Mouse (Mus musculus): ENCODE data around the gene Khk. TPM values are rescaled to one million over a fixed set of nuclear protein-coding genes. Genes with fewer than 3 reads are reported as not detected.
A peak's percentile ranks its signal among the peaks of the same experiment; 100 is the strongest.

Khk gene
- total RNA-seq, 1 experiment from 2014 or later: 29.8 TPM

GRCm38 (mm10) chr5:30910481-30910880 lies 10.8 kb upstream of the Khk start:
- ATAC-seq (replicated peaks; ENCODE audit: insufficient number of reproducible peaks, low FRiP score, low TSS enrichment, poor library complexity, severe bottlenecking): no peak

DNA sequence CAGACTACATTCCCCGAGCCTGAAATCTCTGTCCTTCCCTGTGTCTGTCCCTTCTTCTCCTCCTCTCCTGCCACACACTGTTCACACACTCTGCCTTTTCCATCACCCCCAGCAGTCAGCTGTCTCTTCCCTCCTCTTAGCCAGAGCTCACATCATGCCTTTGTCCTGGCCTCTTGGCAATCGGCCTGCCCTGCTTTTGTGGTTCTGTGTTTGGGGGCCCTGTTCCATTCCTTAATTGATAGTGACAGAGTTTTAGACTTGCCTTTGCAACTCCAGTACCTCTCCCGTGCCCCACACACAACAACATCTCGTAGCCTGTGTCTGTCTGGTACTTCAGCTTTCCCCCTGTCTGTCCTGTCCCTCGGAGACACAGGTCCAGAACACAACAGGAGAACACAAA lies 9.1 kb upstream of the Khk start:
- no peak for ATAC-seq (replicated peaks; ENCODE audit: insufficient number of reproducible peaks, low FRiP score, low TSS enrichment, poor library complexity, severe bottlenecking)

GRCm38 (mm10) chr5:30913060-30913841 lies 8.0 kb upstream of the Khk start, which contains the start of gene Emilin1:
Gene Emilin1 (plus strand): TSS chr5:30913402.
- no peak for ATAC-seq (replicated peaks; ENCODE audit: insufficient number of reproducible peaks, low FRiP score, low TSS enrichment, poor library complexity, severe bottlenecking)

- no peak for ATAC-seq (replicated peaks; ENCODE audit: insufficient number of reproducible peaks, low FRiP score, low TSS enrichment, poor library complexity, severe bottlenecking)
Measured at GRCm38 (mm10) chr5:30914101-30914635, 7.1 kb upstream of the Khk start.

- no peak for ATAC-seq (replicated peaks; ENCODE audit: insufficient number of reproducible peaks, low FRiP score, low TSS enrichment, poor library complexity, severe bottlenecking)
Measured at GRCm38 (mm10) chr5:30914849-30915248, 6.4 kb upstream of the Khk start.

GRCm38 (mm10) chr5:30915456-30915855 lies 5.8 kb upstream of the Khk start:
- ATAC-seq (replicated peaks; ENCODE audit: insufficient number of reproducible peaks, low FRiP score, low TSS enrichment, poor library complexity, severe bottlenecking): no peak

DNA sequence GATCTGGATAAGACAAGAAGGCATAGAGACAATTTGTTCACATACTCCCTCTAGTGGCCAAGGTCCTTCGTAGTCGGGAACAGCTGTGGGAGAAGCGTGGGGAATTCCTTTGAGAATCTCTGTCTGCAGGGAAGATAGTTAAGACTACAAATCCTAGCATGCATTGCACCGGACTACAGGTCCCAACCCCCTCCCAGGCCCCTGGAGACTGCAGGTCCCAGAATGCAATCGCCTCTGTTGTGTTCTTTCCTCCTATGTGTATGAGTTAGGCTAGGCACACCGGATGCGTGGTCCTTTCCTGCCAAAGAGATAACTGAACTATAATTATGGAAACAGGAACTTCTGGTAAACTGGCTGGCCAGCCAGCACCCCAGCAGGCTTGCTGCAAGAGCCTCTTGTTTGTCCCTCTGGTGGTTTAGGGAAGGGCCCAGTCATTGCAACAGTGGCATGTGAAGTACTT lies 5.2 kb upstream of the Khk start:
- ATAC-seq (replicated peaks; ENCODE audit: insufficient number of reproducible peaks, low FRiP score, low TSS enrichment, poor library complexity, severe bottlenecking): peak; percentile 72

DNA sequence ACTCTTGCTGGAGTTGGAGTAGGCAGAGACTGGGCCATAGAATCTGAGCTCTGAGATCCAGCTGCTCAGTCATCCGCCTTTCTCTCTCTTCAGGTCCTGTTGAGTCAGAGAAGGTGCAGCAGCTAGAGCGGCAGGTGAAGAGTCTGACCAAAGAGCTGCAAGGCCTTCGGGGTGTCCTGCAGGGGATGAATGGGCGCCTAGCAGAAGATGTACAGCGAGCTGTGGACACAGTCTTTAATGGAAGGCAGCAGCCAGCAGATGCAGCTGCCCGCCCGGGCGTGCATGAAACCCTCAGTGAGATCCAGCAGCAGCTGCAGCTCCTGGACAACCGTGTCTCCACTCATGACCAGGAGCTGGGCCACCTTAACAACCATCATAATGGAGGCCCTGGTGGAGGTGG lies 4.4 kb upstream of the Khk start:
- ATAC-seq (replicated peaks; ENCODE audit: insufficient number of reproducible peaks, low FRiP score, low TSS enrichment, poor library complexity, severe bottlenecking): no peak

DNA sequence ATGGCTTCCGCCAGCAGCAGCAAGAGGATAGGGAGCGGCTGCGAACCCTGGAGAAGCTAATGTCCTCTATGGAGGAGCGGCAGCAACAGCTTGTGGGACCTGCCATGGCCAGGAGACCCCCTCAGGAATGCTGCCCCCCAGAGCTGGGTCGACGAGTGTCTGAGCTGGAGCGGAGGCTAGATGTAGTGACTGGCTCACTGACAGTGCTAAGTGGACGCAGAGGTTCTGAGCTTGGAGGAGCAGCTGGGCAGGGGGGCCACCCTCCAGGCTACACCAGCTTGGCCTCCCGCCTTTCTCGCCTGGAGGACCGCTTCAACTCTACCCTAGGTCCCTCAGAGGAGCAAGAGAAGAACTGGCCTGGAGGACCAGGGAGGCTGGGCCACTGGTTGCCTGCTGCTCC lies 3.9 kb upstream of the Khk start:
- no peak for ATAC-seq (replicated peaks; ENCODE audit: insufficient number of reproducible peaks, low FRiP score, low TSS enrichment, poor library complexity, severe bottlenecking)

DNA sequence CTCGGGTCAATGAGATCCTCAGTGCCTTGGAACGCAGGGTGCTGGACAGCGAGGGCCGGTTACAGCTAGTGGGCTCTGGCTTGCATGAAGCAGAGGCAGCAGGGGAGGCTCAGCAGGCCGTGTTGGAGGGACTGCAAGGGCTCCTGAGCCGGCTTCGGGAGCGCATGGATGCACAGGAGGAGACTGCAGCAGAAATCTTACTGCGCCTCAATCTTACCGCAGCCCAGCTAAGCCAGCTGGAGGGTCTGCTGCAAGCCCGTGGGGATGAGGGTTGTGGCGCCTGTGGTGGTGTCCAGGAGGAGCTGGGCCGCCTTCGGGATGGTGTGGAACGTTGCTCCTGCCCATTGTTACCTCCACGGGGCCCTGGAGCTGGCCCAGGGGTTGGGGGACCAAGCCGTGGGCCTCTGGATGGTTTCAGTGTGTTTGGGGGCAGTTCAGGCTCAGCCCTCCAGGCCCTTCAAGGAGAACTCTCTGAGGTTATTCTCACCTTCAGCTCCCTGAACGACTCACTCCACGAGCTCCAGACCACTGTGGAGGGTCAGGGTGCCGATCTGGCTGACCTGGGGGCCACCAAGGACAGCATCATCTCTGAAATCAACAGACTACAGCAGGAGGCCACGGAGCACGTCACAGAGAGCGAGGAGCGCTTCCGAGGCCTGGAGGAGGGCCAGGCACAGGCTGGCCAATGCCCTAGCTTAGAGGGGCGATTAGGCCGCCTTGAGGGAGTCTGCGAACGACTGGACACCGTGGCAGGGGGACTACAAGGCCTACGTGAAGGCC lies 3.1 kb upstream of the Khk start:
- no peak for ATAC-seq (replicated peaks; ENCODE audit: insufficient number of reproducible peaks, low FRiP score, low TSS enrichment, poor library complexity, severe bottlenecking)

DNA sequence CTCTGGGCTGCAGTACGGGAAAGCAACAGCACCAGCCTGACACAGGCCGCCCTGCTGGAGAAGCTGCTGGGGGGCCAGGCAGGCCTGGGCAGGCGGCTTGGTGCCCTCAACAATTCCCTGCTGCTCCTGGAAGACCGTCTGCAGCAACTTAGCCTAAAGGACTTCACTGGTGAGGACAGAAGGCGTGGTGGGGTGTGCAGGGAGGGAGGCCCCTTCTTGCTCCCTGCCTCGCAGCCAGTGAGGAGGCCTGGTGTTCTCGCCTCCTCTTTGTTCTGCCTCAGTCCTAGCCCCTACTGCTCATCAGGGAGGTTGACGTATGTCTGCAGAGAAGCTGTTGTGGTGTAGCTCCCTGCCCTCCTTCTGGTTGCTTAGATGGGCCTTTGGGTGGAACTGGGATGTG lies 2.5 kb upstream of the Khk start:
- no peak for ATAC-seq (replicated peaks; ENCODE audit: insufficient number of reproducible peaks, low FRiP score, low TSS enrichment, poor library complexity, severe bottlenecking)

- no peak for ATAC-seq (replicated peaks; ENCODE audit: insufficient number of reproducible peaks, low FRiP score, low TSS enrichment, poor library complexity, severe bottlenecking)
Measured at GRCm38 (mm10) chr5:30919831-30920614, 1.2 kb upstream of the Khk start.

DNA sequence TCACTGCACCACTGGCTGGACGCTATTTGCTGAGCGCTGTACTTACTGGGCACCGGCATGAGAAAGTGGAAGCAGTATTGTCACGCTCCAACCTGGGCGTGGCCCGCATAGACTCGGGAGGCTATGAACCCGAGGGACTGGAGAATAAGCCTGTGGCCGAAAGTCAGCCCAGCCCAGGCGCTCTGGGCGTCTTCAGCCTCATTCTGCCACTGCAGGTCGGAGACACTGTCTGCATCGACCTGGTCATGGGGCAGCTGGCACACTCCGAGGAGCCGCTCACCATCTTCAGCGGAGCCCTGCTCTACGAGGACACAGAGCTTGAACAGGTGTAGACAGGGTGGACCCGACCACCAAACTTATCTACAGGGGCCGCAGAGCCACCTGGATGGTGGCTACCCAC lies 610 bp upstream of the Khk start:
- ATAC-seq (replicated peaks; ENCODE audit: insufficient number of reproducible peaks, low FRiP score, low TSS enrichment, poor library complexity, severe bottlenecking): peak; percentile 36

- ATAC-seq (replicated peaks; ENCODE audit: insufficient number of reproducible peaks, low FRiP score, low TSS enrichment, poor library complexity, severe bottlenecking): no peak
Measured at GRCm38 (mm10) chr5:30922581-30923041, 1.4 kb downstream of the Khk start.

DNA sequence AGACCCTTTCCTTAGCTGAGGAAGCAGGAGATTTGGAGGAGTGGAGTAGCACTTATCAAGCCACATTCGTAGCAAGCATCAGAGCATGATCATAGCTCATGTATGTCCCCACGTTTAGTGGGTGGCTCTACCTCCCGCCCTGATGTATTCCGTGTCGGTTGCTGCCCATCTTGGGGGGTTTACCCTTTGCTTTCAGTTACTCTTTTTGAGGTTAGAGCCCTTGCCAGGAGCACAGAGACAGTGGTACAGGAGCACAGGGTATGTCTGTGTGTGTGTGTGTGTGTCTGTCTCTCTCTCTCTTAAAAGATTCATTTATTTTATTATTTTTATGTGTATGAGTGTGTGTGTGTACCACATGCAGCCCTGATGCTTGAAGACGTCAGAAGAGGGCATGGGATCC lies 1.9 kb downstream of the Khk start:
- no peak for ATAC-seq (replicated peaks; ENCODE audit: insufficient number of reproducible peaks, low FRiP score, low TSS enrichment, poor library complexity, severe bottlenecking)

DNA sequence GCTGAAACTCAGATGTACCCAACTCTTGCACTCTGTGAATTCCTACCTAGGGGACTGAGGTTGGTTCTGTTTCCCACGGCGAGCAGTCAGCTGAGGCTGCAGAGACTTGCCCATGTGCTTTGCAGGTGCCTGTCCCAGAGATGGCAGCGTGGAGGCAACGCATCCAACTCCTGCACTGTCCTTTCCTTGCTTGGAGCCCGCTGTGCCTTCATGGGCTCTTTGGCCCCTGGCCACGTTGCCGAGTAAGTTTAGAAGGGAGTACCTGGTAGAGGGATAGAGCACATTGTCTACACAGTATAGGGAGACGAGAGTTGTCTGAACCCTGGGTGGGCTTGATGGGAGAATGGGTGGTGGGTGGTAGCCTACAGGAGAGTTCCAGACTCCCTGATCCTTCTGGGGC lies 3.4 kb downstream of the Khk start:
- no peak for ATAC-seq (replicated peaks; ENCODE audit: insufficient number of reproducible peaks, low FRiP score, low TSS enrichment, poor library complexity, severe bottlenecking)

DNA sequence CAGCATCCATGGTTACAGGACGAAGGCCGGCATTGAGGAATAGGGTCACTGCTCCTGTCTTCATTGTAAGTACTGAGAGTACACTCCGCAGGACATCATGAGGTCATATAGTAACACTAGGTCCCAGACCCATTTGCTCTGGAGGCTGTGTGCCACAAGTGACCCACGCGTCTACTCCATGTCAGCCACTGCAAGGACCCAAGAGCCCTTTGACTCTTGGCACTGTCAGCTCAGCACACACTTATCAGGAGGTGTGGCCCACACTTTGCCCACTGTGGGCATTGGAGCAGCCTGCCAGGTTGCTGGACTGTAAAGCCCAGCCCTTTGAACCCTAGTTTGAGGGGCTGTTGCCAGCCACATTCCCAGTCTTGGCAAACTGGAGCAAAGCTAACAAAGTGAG lies 4.0 kb downstream of the Khk start:
- ATAC-seq (replicated peaks; ENCODE audit: insufficient number of reproducible peaks, low FRiP score, low TSS enrichment, poor library complexity, severe bottlenecking): no peak

DNA sequence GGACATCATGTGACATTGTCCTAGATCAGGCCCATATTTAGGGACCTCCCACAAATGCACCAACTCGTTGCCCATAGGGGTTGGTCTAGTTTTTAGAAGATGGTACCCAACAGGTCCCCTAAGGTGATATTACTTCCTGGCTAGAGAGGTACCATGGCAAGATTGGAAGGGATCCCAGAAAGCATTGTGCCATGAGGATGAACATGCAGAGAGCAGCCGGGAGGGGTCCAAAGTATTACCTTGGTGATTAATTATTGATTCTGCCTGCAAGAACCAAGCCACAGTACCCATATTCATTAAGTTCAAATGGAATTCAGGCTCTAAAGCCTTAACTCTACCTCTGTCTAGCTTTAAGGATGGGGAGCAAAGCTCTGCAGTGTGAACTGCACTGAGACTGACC lies 4.8 kb downstream of the Khk start:
- ATAC-seq (replicated peaks; ENCODE audit: insufficient number of reproducible peaks, low FRiP score, low TSS enrichment, poor library complexity, severe bottlenecking): no peak

DNA sequence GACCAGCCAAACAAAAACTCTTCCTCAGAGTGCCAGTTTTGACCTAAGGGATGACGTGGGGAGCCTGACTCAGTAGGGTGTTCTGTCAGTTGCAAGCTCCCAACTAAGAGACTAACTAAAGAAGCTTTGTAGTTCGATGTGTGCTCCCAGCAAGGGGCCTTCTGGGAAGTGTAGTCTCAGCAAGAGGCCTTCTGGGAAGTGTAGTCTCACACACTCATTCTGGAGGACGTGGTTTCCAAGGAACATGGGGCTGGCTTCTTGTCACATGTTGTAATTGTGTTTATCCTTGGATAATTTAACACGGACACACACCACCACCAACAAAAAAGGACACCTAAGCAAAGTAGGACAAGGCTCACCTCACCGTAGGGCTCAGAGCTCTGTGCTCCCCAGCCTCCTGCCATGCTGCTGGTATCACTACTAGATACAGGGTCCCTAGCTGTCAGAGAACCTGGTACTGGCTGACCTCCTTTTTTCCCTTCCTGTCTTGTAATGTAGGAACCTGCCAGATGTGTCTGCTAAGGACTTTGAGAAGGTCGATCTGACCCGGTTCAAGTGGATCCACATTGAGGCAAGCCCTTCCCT lies 6.8 kb downstream of the Khk start:
- no peak for ATAC-seq (replicated peaks; ENCODE audit: insufficient number of reproducible peaks, low FRiP score, low TSS enrichment, poor library complexity, severe bottlenecking)

Data from monocyte, adult 5-6 weeks (primary cell).